Mouse (Mus musculus) limb, embryonic 11.5 days (tissue): ENCODE data around the gene Ccdc125. TPM values are rescaled to one million over a fixed set of nuclear protein-coding genes. Genes with fewer than 3 reads are reported as not detected.
"Not testable (repeated sequence)": the region's sequence is repeated elsewhere in the genome, so short reads cannot be mapped to it uniquely, and the experiment has no call there.

Experiments
- ATAC-seq: fragments of 200-750 bp; cut with Nextera tagmentation; 2 replicates; pipeline ENCODE4 v1.8.0; 2017; ENCODE audit warnings: low read depth; ENCODE audit not compliant: insufficient number of reproducible peaks, low FRiP score, low TSS enrichment
- DNase-seq: peaks from one replicate; pipeline ENCODE4 v3.0.0-alpha.2; 2015; ENCODE audit warnings: low spot score
- H3K27ac ChIP-seq: fragments of 300-500 bp; sonication (generic); replicated peaks from 2 replicates; pipeline ENCODE4 v1.5.1; 2014; ENCODE audit warnings: low read depth, mild to moderate bottlenecking, low read length
- H3K27me3 ChIP-seq: fragments of 300-500 bp; sonication (generic); 2 replicates; pipeline ENCODE4 v1.6.1; 2014; ENCODE audit warnings: mild to moderate bottlenecking, low read length, mixed read lengths; ENCODE audit not compliant: control insufficient read depth, insufficient read depth
- H3K36me3 ChIP-seq: fragments of 300-500 bp; sonication (generic); 2 replicates; pipeline ENCODE4 v1.6.1; 2014; ENCODE audit warnings: mild to moderate bottlenecking, low read length, moderate library complexity, mixed read lengths; ENCODE audit not compliant: control insufficient read depth, insufficient read depth
- H3K4me1 ChIP-seq: fragments of 300-500 bp; sonication (generic); 2 replicates; pipeline ENCODE4 v1.6.1; 2014; ENCODE audit warnings: low read length, mixed read lengths; ENCODE audit not compliant: control insufficient read depth, insufficient read depth
- H3K4me2 ChIP-seq: fragments of 300-500 bp; sonication (generic); 2 replicates; pipeline ENCODE4 v1.6.1; 2014; ENCODE audit warnings: low read depth, mild to moderate bottlenecking, moderate library complexity; ENCODE audit not compliant: severe bottlenecking
- H3K4me3 ChIP-seq: fragments of 300-500 bp; sonication (generic); 2 replicates; pipeline ENCODE4 v1.5.1; 2014; ENCODE audit warnings: low read depth, low read length
- H3K9ac ChIP-seq: fragments of 300-500 bp; sonication (generic); 2 replicates; pipeline ENCODE4 v1.6.1; 2014; ENCODE audit warnings: mild to moderate bottlenecking, low read length
- H3K9me3 ChIP-seq: fragments of 300-500 bp; sonication (generic); 2 replicates; pipeline ENCODE4 v1.6.1; 2016; ENCODE audit warnings: low read length; ENCODE audit not compliant: control insufficient read depth
- WGBS: fragments of 180-500 bp; shearing (Covaris S2); extraction: QIAGEN DNeasy Blood & Tissue Kit; methylation state at CpG from one replicate; pipeline ENCODE4 v1.1.7; 2014; 5-methylcytosine and 5-hydroxymethylcytosine counted together
- polyA plus RNA-seq: library from polyadenylated mRNA; unstranded; fragments of >200 nt; fragmentation: Nextera tagmentation; extraction: Ambion mirVana; gene quantifications from 2 replicates; pipeline ENCODE4 v1.2.1, GENCODE M21; 2014

Ccdc125 gene
- polyA plus RNA-seq, 1 experiment from 2014 or later = 5.2 TPM

DNA sequence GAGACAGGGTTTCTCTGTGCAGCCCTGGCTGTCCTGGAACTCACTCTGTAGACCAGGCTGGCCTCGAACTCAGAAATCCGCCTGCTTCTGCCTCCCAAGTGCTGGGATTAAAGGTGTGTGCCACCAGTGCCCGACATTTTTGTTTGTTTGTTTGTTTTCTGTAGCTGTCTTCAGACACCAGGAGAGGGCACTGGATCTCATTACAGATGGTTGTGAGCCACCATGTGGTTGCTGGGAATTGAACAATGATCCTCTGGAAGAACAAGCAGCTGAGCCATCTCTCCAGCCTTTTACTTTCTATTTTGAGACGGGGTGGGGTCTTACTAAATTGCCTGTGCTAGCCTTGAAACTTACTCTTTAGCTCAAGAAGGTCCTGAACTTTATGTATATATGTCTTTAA is 59.0 kb downstream of the Ccdc125 start:
- not testable (repeated sequence) for H3K9ac ChIP-seq, ATAC-seq, H3K27ac ChIP-seq, H3K9me3 ChIP-seq, H3K27me3 ChIP-seq, H3K4me3 ChIP-seq, H3K4me1 ChIP-seq, DNase-seq, H3K4me2 ChIP-seq
- peaks cover 12% of the 10 kb centered on the region; the same call in 1 of the 2 replicates for H3K36me3 ChIP-seq
- WGBS = 92% methylated on average over 4 of the region's 4 CpGs

DNA sequence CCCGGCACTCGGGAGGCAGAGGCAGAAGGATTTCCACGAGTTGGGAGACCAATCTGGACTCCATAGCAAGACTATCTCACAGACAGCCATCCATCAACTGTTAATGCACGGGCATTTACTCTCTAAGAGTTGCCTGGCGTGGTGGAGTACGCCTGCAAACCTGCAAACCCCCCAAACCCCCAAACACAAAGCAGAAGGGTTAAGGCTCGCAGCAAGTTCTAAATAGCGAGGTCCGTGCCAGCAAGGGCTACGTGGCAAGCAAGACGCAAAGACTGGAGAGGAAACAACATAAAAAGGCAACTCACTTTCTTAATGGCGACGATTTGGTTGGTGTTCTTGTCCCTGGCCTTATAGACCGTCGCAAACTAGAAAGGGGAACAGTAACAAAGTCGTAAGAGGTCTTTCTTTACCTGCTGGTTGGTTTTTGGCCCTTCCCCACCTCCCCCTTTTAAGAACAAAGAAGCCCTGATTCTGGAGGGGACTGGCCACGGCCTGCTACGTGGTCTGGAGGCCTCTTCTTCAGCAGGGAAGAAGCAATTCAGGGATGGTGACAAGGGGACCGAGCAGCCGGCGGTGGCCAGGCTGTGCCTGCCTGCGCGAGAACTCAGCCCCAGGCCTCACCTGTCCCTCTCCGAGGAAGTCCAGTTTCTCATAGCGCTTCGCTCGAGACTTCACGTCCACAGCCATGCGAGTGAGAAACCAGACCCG is 60.8 kb downstream of the Ccdc125 start:
- H3K4me1 ChIP-seq = peaks cover 4% of the 10 kb centered on the region
- peak overlapping the region; percentile 57 for H3K4me2 ChIP-seq
- H3K27ac ChIP-seq = peak overlapping the region; percentile 86
- under 1% methylated on average over 30 of the region's 30 CpGs for WGBS
- DNase-seq = no peak
- no peaks in the 10 kb centered on the region for H3K9me3 ChIP-seq
- H3K9ac ChIP-seq = peak overlapping the region; percentile 67
- H3K27me3 ChIP-seq = no peaks in the 10 kb centered on the region
- ATAC-seq = 0 out of 2 replicates have a peak, but pooled peaks have one; percentile 2
- peaks cover 12% of the 10 kb centered on the region; the same call in 1 of the 2 replicates for H3K36me3 ChIP-seq
- H3K4me3 ChIP-seq = peak overlapping the region; percentile 64

DNA sequence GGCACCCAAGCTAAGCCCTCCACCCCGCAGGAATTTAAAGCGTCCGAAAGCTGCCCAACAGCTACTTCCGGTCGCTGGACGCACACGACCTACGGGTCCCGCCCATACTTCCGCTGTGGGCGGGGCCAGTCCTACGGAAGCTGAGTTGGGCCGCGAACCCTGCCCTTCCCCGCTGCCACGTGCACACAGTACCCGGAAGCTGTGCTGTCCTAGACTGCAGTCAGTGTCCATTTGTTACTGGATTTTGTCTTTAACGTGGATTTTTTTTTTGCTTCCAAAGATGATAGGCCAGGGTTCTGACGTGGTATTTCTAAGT is 61.3 kb downstream of the Ccdc125 start, which contains the start of gene Cdk7:
Gene Cdk7 (minus strand): TSS at position 79 of the 316 bp plus-strand sequence.
- Histone ChIP-seq H3K4me1 (peaks cover 4% of the 10 kb centered on the region), H3K36me3 (peaks cover 12% of the 10 kb centered on the region; the same call in 1 of the 2 replicates), H3K4me3 (peak within 1 kb of the TSS; percentile 64), H3K4me2 (peak within 1 kb of the TSS; percentile 57), H3K27ac (peak within 1 kb of the TSS; percentile 86), H3K27me3 (no peaks in the 10 kb centered on the region), H3K9me3 (no peaks in the 10 kb centered on the region), H3K9ac (peak within 1 kb of the TSS; percentile 67)
- peak; percentile 99 for ATAC-seq
- 0% methylated on average over 19 of the region's 19 CpGs for whole genome bisulfite sequencing
- DNase-seq = peak; percentile 96

DNA sequence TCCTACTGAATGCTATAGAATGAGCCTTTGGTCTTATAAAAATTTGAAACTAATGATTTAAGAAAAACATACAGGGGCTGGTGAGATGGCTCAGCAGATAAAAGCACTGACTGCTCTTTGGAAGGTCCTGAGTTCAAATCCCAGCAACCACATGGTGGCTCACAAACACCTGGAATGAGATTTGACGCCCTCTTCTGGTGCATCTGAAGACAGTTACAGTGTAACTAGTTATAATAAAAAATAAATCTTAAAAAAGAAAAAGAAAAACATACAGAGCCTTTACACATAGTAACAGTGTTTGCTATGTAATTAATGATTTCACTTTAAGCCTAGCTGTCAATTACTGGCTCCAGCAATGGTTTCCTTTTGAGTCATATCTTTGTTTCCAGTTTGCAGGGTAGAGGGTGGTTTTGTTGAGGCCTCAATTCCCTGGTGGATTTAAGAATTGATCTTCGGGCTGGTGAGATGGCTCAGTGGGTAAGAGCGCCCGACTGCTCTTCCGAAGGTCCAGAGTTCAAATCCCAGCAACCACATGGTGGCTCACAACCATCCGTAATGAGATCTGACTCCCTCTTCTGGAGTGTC is 62.0 kb downstream of the Ccdc125 start:
- not testable (repeated sequence) for H3K4me2 ChIP-seq

DNA sequence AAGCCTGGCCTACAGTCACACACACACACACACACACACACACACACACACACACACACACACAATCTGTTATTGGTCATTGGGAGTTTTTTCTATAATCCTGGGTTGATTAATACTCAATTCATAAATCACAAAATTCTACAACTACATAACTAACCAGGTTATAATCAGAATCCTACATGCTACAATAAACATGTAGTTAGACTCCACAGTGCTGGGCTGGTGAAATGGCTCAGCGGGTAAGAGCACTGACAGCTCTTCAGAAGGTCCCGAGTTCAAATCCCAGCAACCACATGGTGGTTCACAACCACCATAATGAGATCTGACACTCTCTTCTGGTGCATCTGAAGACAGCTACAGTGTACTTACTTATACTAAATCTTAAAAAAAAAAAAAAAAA is 63.2 kb downstream of the Ccdc125 start:
- H3K9me3 ChIP-seq = no peaks in the 10 kb centered on the region
- 98% methylated on average over 2 of the region's 2 CpGs for WGBS
- H3K9ac ChIP-seq = no peak overlapping the region
- ATAC-seq (no peak), DNase-seq (no peak)
- H3K27me3 ChIP-seq = no peaks in the 10 kb centered on the region
- peaks cover 4% of the 10 kb centered on the region for H3K4me1 ChIP-seq
- no peak overlapping the region for H3K4me3 ChIP-seq
- H3K36me3 ChIP-seq = peaks cover 9% of the 10 kb centered on the region; the same call in 1 of the 2 replicates
- no peak overlapping the region for H3K4me2 ChIP-seq
- H3K27ac ChIP-seq = no peak overlapping the region

More for the DNA sequence above, 62.0 kb downstream of the Ccdc125 start:
- not testable (repeated sequence) for H3K4me1 ChIP-seq, H3K9ac ChIP-seq, H3K4me3 ChIP-seq, H3K27me3 ChIP-seq, DNase-seq, H3K27ac ChIP-seq, ATAC-seq, H3K9me3 ChIP-seq
- WGBS = 86% methylated on average over 5 of the region's 6 CpGs
- H3K36me3 ChIP-seq = peaks cover 12% of the 10 kb centered on the region; the same call in 1 of the 2 replicates

DNA sequence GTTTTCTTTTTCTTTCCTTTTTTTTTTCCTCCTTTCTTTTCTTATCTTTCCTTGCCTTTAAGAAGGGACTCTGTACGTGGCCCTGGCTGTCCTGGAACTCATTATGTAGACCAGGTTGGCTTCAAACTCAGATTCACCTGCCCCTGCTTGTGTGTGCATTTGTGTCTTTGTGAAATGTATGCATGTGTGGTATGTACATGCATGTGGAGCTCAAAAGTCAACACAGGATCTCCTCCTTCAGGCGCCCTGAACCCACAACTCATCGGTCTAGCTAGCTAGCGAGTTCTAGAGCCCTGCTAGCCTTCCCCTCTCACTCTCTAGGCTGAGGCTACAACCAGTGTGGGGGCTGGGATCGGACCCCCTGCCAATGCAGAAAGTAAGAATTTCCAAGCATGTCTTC is 73.3 kb downstream of the Ccdc125 start:
- Histone ChIP-seq H3K9me3 (no peaks in the 10 kb centered on the region), H3K27me3 (no peaks in the 10 kb centered on the region), H3K27ac (no peak overlapping the region), H3K4me2 (no peak overlapping the region), H3K4me1 (no peaks in the 10 kb centered on the region), H3K4me3 (no peak overlapping the region), H3K36me3 (no peaks in the 10 kb centered on the region; the same call in 1 of the 2 replicates), H3K9ac (no peak overlapping the region)
- WGBS = 91% methylated on average over 5 of the region's 5 CpGs
- DNase-seq = no peak
- no peak for ATAC-seq

DNA sequence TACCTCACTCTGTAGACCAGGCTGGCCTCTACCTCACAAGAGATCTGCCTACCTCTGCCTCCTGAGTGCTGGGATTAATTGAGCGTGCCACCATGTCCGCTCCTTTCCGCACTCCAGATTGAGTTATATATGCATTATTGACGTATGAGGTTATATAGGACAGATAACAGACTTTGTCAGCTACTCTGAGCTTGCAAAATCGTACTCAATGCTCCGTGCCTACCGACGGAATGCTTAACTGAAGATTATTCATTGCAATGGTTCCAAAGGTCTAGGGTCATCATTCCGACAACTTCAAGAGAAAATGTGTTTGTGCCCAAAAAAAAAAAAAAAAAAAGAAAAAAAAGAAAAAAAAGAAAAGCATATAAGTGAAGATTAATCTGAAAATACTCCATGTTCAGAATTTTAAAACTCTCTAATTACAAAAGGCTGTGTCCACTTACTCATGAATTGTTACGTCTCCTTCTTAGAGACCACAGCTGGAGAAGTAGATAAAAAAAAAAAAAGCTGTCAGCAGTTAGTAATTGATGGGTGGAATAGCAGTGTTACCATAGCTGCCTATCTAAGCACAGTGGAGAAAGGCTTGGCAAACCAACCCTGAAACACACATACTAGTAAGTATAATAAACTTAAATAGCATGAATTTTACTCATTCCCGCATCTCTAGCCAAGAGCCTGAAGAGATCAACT is 74.0 kb downstream of the Ccdc125 start:
- H3K9ac ChIP-seq = no peak overlapping the region; the same call in 1 of the 2 replicates
- H3K4me2 ChIP-seq = peak overlapping the region; percentile 43
- DNase-seq = no peak
- peak overlapping the region; percentile 80 for H3K27ac ChIP-seq
- WGBS = 71% methylated on average over 11 of the region's 11 CpGs
- no peaks in the 10 kb centered on the region for H3K9me3 ChIP-seq
- no peaks in the 10 kb centered on the region; the same call in 1 of the 2 replicates for H3K36me3 ChIP-seq
- H3K4me1 ChIP-seq = no peaks in the 10 kb centered on the region
- H3K27me3 ChIP-seq = no peaks in the 10 kb centered on the region
- peak; percentile 11; the same call in 1 of the 2 replicates for ATAC-seq
- H3K4me3 ChIP-seq = peak overlapping the region; percentile 80

DNA sequence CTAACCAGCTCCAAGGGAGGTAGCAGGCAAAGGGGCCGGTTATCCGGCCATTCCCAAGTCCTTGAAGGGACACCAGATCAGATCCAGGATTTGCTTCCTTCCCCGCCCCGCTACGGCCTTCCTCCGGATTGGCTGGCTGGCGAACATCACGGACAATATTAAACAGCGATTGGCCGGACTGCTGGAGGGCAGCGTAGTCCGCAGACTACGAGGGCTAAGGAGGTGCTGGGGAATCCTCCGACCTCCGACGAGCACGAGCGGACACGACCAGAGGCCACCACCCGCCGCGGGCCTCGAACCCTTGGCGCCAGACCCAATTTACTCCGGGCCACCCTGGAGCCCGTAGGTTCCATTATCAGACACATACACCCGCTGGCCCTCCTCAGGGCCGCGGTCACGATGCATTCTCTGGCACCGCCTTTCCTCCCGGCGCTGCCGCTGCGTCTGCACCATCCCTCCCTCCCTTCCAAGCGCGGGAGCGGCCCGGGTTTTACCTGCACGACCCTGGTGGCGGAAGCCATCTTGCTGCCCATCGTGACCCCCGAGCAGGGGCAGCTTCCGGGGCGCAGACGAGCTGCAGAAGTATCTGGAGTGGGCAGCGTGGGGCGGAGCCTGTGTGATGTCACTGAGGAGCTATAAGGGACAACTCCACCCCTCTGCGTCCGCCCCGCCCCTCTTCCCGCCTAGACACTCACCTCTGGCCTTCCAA is 74.7 kb downstream of the Ccdc125 start, which contains the start of gene Mrps36:
Gene Mrps36 (minus strand): TSS at position 624 of the 709 bp plus-strand sequence.
- Histone ChIP-seq H3K4me3 (peak within 1 kb of the TSS; percentile 80), H3K36me3 (no peaks in the 10 kb centered on the region; the same call in 1 of the 2 replicates), H3K9ac (peak within 1 kb of the TSS; percentile 70), H3K27ac (peak within 1 kb of the TSS; percentile 80), H3K27me3 (no peaks in the 10 kb centered on the region), H3K4me1 (no peaks in the 10 kb centered on the region), H3K4me2 (peak within 1 kb of the TSS; percentile 43), H3K9me3 (no peaks in the 10 kb centered on the region)
- ATAC-seq = peak; percentile 94
- peak; percentile 93 for DNase-seq
- under 1% methylated on average over 52 of the region's 52 CpGs for WGBS
